Mouse (Mus musculus) C2C12 (cell line): Measurements from ENCODE around the gene Apoa4.

Experiments used
- CTCF ChIP-seq: IDR thresholded peaks from one replicate; pipeline ENCODE4 v1.5.1; 2011; ENCODE audit not compliant: control insufficient read depth, insufficient read depth, insufficient read length
- USF1 ChIP-seq: IDR thresholded peaks from one replicate; pipeline ENCODE4 v1.6.1; 2011; ENCODE audit warnings: low read depth, mild to moderate bottlenecking, control low read depth, moderate library complexity

DNA sequence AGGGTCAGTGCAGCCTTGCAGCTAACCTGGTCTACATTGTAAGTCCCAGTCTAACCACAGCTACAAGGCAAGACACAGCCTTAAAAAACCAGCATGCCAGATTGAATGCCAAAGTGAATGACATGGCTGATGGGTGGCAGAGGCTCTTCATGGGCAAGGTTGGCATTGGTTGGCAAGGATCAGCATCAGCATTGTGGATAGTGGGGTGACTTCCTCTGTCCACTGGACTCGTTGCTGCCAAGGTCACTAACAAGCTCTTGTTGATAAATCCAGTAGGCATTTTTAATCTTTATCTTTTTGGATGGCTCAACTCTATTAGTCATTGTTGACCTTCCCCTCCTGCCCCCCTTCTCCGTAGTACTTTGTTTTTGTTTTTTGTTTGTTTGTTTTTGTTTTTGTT, 40.9 kb upstream of the Apoa4 start:
- TF ChIP-seq USF1 (no peak), CTCF (no peak)
